Mouse (Mus musculus): ENCODE measurements at regions not wholly inside any gene's neighbourhood (a gene's known extent, or its start where the extent isn't known, plus 50 kb on each side); places are given as distances from the start of the nearest gene placed in this dataset.

DNA sequence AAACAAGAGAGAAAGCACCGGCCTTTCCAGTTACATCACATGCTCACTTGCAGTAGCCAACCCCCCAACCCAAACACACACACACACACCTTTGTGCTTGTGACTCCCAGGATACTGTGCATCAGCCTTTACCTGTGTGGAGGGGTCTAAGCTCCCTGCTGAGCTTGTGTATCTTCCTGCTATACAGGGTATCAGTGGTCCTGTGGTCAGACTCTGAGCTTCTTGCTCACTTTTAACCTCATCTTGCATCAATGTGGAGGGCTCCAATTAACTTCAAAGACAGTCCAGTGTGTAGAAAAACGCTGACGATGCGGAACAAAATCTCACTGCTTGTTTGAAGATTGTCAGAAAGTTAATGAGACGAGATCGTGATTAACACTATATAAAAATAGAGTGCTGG lies 71.4 kb upstream of the Gypa start:
- ATAC-seq (replicated peaks in 1 of 2; ENCODE audit: insufficient read depth in 1 of 2, low FRiP score in 2 of 2, low TSS enrichment in 1 of 2, low read depth in 1 of 2, poor library complexity in 2 of 2, severe bottlenecking in 2 of 2): no peak

- ATAC-seq (replicated peaks in 1 of 2; ENCODE audit: insufficient read depth in 1 of 2, low FRiP score in 2 of 2, low TSS enrichment in 1 of 2, low read depth in 1 of 2, poor library complexity in 2 of 2, severe bottlenecking in 2 of 2): no peak
Observed at GRCm38 (mm10) chr8:80416121-80416520, 77.5 kb upstream of the Gypa start.

- no peak for ATAC-seq (replicated peaks in 1 of 2; ENCODE audit: insufficient read depth in 1 of 2, low FRiP score in 2 of 2, low TSS enrichment in 1 of 2, low read depth in 1 of 2, poor library complexity in 2 of 2, severe bottlenecking in 2 of 2)
Observed at GRCm38 (mm10) chr8:80399594-80400207, 93.9 kb upstream of the Gypa start.

GRCm38 (mm10) chr8:80395010-80395409 lies 98.6 kb upstream of the Gypa start:
- ATAC-seq (replicated peaks in 1 of 2; ENCODE audit: insufficient read depth in 1 of 2, low FRiP score in 2 of 2, low TSS enrichment in 1 of 2, low read depth in 1 of 2, poor library complexity in 2 of 2, severe bottlenecking in 2 of 2): peak; percentile 20 to 41; a peak in 2 of 4 replicates

DNA sequence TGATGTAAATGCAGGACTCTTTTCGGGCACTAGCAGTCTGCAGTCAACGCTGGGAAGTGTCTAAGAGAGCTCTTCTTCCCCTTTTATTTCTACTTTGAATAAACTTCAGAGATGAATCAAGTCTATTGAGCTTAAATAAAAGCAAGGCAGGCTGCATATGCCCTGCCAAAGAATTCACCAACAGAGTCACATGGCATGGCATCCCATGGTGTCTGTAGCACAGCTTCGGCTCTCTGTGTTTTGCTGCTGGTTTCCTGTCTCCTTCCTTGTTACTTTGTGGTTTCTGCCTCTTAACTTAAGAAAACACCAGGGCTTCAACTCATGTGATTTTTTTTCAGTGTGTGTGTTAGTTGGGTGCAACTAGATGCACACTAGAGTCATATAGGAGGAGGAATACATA lies 100.5 kb upstream of the Gypa start:
- ATAC-seq (replicated peaks in 1 of 2; ENCODE audit: insufficient read depth in 1 of 2, low FRiP score in 2 of 2, low TSS enrichment in 1 of 2, low read depth in 1 of 2, poor library complexity in 2 of 2, severe bottlenecking in 2 of 2): peak; percentile 75 to 82

DNA sequence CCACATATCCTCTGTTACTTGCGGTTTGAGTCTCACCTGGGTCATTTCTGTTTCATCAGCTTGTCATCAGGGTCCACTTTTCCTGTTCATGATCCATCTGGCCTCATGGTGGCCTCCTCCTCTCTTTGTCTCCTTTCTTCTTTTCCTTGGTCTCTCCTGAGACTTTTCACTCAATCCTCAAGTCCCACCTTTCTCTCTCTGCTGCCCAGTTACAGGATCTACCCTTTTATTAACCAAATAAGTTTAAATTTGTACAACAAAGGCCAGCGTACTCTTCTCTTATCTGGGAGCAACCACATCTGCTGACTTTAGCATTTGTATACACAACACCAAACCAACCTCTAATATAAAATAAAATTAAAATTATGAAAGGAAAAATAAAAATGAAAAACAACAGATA lies 124.4 kb upstream of the Gypa start:
- no peak for ATAC-seq (replicated peaks in 1 of 2; ENCODE audit: insufficient read depth in 1 of 2, low FRiP score in 2 of 2, low TSS enrichment in 1 of 2, low read depth in 1 of 2, poor library complexity in 2 of 2, severe bottlenecking in 2 of 2)

DNA sequence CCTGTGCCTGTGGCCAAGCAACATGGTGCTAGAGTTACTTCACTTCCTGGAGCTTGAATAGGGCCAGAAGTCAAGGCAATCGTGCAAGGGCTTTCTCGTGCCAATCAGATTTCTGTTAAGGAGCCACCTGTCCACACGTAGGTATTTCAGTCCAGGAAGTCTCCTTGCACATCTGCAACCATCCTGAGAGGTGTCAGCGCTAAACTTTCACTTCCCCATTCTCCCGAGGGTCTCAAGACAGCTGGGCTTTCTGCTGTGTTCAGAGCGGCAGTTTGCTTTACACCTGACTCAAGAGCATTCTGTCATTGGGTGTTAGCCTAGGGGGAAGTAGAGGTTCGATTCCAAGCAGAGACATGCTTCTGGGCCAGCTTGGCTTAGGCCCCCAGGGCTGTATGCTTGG lies 129.5 kb upstream of the Gypa start:
- peak; percentile 53 to 77 for ATAC-seq (replicated peaks in 1 of 2; ENCODE audit: insufficient read depth in 1 of 2, low FRiP score in 2 of 2, low TSS enrichment in 1 of 2, low read depth in 1 of 2, poor library complexity in 2 of 2, severe bottlenecking in 2 of 2)

GRCm38 (mm10) chr8:80343299-80343698 lies 150.3 kb upstream of the Gypa start:
- no peak for ATAC-seq (replicated peaks in 1 of 2; ENCODE audit: insufficient read depth in 1 of 2, low FRiP score in 2 of 2, low TSS enrichment in 1 of 2, low read depth in 1 of 2, poor library complexity in 2 of 2, severe bottlenecking in 2 of 2)

GRCm38 (mm10) chr8:80337872-80338271 lies 155.7 kb upstream of the Gypa start:
- no peak for ATAC-seq (replicated peaks in 1 of 2; ENCODE audit: insufficient read depth in 1 of 2, low FRiP score in 2 of 2, low TSS enrichment in 1 of 2, low read depth in 1 of 2, poor library complexity in 2 of 2, severe bottlenecking in 2 of 2)

GRCm38 (mm10) chr8:80328676-80329075 lies 164.9 kb upstream of the Gypa start:
- ATAC-seq (replicated peaks in 1 of 2; ENCODE audit: insufficient read depth in 1 of 2, low FRiP score in 2 of 2, low TSS enrichment in 1 of 2, low read depth in 1 of 2, poor library complexity in 2 of 2, severe bottlenecking in 2 of 2): no peak

DNA sequence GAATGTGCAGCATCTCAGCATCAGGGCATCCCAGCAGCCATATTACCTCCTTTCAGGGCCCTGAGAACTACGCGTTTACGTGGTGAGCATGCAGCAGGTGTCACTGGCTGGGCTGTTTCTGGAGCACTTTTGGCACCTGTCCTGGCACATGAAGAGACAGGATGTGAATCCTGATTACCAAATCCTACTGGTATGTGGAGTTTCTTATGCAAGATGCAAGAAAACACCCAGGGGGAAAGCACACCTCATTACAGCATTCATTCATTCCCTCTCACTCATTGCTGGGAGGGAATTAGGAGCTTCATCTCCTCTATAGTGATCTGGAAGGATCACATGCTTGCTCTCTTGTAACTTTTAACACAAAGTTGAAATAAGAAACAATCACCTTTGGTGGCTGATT lies 167.7 kb upstream of the Gypa start:
- no peak; a peak in 1 of 4 replicates for ATAC-seq (replicated peaks in 1 of 2; ENCODE audit: insufficient read depth in 1 of 2, low FRiP score in 2 of 2, low TSS enrichment in 1 of 2, low read depth in 1 of 2, poor library complexity in 2 of 2, severe bottlenecking in 2 of 2)

GRCm38 (mm10) chr8:80325132-80325531 lies 168.4 kb upstream of the Gypa start:
- ATAC-seq (replicated peaks in 1 of 2; ENCODE audit: insufficient read depth in 1 of 2, low FRiP score in 2 of 2, low TSS enrichment in 1 of 2, low read depth in 1 of 2, poor library complexity in 2 of 2, severe bottlenecking in 2 of 2): peak; percentile 75 to 87; a peak in 3 of 4 replicates

DNA sequence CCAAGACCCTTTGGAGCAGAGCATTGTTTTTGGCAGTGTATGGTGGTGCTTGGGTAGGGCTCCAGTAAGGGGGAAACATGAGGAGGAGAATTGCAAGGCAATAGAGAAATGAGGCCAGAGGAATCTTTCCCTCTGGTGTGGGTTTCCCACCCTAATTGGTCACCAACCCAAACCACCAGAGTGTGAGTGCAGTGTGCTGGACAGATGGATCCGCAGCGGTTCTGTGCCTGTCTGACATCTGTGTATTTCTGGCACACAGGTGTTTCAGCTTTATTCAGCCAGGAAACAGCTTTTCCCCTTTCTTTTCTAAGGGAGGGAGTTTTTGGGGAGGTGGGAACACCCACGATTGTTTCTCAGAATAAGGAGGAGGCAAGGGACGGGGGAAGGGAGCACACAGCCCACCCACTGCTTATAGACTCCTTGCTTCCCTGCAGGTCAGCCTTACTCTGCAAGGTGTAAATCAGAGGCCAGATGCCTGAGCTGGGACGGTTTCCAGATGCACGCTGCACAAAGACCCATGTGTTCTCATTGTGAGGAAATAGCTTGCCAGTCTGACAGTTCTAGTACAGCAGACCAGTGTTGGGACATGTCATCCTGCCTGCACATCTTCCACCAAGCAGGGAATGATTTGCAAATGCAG lies 175.2 kb upstream of the Gypa start:
- no peak for ATAC-seq (replicated peaks in 1 of 2; ENCODE audit: insufficient read depth in 1 of 2, low FRiP score in 2 of 2, low TSS enrichment in 1 of 2, low read depth in 1 of 2, poor library complexity in 2 of 2, severe bottlenecking in 2 of 2)

GRCm38 (mm10) chr8:80315371-80315770 lies 178.2 kb upstream of the Gypa start:
- no peak for ATAC-seq (replicated peaks in 1 of 2; ENCODE audit: insufficient read depth in 1 of 2, low FRiP score in 2 of 2, low TSS enrichment in 1 of 2, low read depth in 1 of 2, poor library complexity in 2 of 2, severe bottlenecking in 2 of 2)

DNA sequence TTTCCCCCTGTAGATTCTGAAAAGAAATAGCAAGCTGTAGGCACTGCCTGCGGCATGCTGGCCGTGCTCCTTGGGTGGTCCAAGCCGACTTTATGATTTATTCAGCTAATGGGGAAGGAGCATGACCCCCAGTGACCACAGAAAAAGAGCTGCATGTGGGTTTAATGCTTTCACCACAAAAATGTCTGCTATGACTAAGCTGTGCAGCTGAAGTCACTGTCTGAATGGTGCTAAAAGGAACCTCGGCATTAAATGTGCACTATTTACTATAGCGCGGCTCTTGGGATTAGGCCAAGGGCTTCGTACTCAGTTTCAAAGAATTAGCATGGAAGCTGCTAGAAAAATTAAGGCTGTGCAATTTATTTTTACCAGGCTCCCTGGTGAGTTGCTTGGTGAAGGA lies 178.8 kb upstream of the Gypa start:
- peak; percentile 85 for ATAC-seq (replicated peaks in 1 of 2; ENCODE audit: insufficient read depth in 1 of 2, low FRiP score in 2 of 2, low TSS enrichment in 1 of 2, low read depth in 1 of 2, poor library complexity in 2 of 2, severe bottlenecking in 2 of 2)

DNA sequence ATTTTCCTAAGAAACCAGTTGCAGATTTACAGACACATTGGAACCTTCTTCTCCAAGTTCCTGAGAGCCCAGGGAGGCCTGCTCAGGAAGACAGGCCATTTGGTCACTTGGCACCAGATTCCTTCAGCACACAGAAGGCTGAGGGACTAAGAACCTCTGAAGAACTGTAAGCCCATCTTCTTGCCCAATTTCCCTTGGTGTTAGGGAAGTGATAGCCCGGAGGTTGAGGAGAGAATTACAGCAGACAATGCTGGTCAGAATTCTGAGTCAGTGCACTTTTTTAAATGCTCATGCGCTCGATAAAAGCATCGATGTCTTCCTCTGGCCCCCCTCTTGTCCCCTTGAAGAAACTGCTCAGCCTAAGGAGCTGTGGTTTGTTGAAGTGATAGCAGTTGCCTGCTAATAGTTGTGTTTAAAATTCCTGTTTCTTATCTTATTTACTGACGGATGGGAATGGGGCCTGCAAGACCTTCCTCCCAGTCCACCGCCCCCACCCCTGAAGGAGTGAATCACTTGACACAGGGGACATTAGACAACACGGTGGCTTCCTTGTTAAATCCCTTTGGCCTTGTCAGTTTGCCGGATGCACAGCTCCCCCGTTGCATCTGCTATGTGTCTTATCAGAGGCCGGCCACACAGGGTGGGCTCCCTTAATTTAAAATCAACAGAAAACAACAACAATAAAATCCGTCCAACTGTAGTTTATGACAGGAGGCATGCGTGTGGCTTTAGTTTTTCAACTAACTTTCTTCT lies 179.5 kb upstream of the Gypa start:
- peak in 1 of 2 experiments; percentile 27; a peak in 1 of 4 replicates for ATAC-seq (replicated peaks in 1 of 2; ENCODE audit: insufficient read depth in 1 of 2, low FRiP score in 2 of 2, low TSS enrichment in 1 of 2, low read depth in 1 of 2, poor library complexity in 2 of 2, severe bottlenecking in 2 of 2)

DNA sequence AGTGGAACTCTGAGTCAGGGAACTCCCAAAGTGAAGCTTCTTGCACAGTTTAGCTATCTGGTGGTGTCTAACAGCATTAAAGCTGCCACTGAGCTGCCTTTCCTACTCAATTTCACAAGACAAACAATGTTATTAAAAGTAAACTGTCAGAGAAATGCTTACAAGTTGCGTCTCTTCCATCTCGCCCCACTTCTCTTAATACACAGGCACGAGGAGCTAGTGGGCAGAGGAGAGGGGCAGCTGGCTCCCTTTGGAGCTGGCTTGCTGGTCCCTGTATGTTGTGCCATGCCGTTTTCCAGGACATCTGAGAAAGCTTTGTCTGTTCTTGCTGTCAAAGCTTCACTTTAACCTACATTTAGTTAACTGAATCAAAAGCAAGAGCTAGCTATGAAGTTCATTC lies 185.8 kb upstream of the Gypa start:
- no peak for ATAC-seq (replicated peaks in 1 of 2; ENCODE audit: insufficient read depth in 1 of 2, low FRiP score in 2 of 2, low TSS enrichment in 1 of 2, low read depth in 1 of 2, poor library complexity in 2 of 2, severe bottlenecking in 2 of 2)

GRCm38 (mm10) chr8:80298596-80298995 lies 195.0 kb upstream of the Gypa start:
- no peak for ATAC-seq (replicated peaks in 1 of 2; ENCODE audit: insufficient read depth in 1 of 2, low FRiP score in 2 of 2, low TSS enrichment in 1 of 2, low read depth in 1 of 2, poor library complexity in 2 of 2, severe bottlenecking in 2 of 2)
